Mouse (Mus musculus): ENCODE measurements around the gene Tapbp.
"Not testable (repeated sequence)": the region's sequence is repeated elsewhere in the genome, so short reads cannot be mapped to it uniquely, and the experiment has no call there.

Gene Tapbp

DNA sequence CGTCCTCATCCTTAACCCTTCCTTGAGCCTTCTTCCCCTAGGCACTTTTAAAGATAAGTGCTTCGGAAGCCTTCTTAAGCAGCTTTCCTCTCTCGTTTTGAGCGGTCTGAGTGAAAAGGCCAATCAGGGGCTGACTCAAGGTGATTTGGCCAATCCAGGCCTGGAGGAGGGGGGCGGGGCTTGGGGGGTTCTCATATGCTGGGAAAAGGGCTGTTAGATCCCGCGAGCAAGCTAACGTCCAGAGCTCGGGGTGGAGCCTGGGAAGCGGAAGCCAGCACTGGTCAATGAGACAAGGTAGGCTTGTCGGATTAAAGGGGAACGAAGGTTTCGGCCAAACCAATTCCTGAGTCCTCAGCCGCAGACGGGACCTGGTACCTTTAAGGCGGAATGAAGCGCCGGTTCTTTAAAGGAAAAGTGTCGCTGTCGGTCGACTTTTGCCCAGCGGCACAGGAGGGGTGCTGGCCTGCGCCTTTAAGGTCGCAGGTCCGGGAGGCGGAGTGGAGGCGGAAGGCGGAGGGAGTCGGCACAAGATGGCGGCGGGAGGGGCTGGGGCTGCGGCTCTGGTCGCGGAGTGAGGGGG is at the start of gene Tapbp, which contains the start of gene Zbtb22:
Tapbp (plus strand) TSS at position 229 of the 580 bp plus-strand sequence.
Zbtb22 (plus strand) TSS at position 234 of the 580 bp plus-strand sequence.
- peak; percentile 93 to 95 for DNase-seq

DNA sequence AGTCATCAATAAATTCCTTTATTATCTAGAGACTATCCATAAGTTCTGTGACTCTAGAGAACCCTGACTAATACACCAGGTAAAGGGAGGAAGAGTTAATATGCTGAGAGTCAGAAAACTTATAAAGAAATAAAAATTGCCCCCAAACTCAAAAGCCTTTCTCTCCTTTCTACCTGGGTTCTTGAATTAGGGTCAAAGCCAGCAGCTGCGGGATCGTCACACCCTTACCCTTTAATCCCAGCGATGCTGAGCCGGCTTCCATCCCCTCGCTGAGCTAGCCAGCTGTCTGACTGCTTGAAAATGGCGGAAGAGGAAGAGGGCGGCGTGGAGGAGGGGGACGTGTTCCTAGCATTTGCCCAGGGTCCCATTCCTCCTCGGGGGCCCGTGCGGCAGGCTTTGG is 42.2 kb upstream of the Tapbp start, which contains the start of gene Gm7029:
Gm7029 (plus strand) TSS at position 301 of the 400 bp plus-strand sequence.
- DNase-seq: not testable (repeated sequence)

DNA sequence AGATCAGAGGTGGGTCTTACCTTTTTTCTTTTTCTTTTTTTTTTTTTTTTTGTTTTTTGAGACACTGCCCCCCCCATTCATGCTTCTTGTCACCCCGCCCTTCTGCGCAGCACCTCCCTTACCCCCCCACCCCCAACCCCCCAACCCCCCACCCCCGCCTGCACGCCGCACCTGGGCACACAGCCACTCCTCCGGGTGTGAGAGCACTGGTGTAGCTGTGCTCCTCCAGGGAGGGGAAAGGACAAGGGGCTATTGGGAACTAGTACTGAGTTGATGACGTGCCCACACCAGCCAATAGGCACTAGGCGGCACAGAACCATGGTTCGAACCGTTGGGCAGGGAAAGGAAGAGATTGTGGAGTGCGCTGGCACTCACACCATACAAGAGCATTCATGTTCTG is 41.3 kb upstream of the Tapbp start:
- DNase-seq: peak in 1 of 2 experiments; percentile 39

DNA sequence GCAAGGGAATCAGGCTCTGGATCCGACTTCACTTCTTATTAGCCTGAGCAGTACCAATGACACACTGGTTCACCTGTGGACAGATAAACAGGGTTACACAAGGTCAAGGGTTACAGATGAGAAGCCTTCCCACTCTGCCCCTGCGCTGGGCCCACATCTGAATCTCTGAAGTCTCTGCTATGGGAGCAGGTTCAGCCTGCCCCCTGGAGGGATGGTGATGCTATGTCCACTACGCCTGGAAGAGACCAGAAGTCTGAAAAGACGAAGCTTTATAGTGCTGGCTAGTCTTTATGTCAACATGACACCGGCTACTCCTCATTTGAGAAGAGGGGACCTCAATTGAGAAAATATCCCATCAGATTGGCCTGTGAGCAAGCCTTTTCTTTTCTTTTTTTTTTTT is 39.9 kb upstream of the Tapbp start:
- peak in 1 of 2 experiments; percentile 27 for DNase-seq

DNA sequence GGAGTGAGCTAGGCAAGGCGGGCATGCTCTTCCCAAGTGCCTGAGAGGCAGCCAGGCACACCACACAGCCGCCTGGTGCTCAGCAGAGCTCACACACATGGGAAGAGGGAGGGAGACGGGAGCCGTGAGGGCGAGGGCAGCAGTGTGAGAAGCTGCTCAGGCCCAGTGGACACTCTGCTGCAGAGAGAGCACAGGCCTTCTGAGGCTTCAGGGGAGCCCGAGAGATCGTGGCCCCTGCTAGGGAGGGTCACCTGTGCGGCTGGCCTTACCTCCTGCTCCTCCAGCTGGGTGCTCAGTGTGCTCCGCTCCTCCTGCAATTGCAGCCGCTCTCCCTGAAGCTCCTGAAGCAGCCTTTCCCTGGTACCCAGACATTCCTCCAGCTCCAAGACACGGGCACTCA is 31.4 kb upstream of the Tapbp start:
- not testable (repeated sequence) for DNase-seq

DNA sequence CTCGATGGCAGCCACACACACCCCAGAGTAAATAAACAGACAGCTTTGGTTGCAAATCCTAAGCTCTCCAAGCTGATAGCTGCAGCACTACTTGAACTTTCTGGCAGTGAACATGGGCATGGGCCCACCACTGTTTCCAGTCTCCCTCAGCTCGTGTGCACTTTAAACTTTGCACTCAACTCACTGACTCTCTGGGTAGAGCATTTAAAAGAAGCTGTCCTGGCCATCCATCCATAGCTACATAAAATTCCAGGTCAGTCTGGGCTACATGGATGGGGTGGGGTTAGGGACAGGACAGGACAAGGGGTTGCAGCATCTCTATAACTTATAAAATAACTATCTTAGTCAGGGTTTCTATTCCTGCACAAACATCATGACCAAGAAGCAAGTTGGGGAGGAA is 27.9 kb upstream of the Tapbp start:
- DNase-seq: not testable (repeated sequence)

DNA sequence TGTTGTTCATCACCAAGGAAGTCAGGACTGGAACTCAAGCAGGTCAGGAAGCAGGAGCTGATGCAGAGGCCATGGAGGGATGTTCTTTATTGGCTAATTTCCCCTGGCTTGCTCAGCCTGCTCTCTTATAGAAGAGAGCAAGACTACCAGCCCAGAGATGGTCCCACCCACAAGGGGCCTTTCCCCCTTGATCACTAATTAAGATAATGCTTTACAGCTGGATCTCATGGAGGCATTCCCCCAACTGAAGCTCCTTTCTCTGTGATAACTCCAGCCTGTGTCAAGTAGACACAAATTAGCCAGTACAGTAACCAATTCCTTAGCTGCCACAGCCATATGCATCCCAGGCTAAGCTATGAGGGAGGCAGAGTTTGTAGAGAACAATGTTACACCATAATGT is 27.5 kb upstream of the Tapbp start:
- DNase-seq: not testable (repeated sequence)

DNA sequence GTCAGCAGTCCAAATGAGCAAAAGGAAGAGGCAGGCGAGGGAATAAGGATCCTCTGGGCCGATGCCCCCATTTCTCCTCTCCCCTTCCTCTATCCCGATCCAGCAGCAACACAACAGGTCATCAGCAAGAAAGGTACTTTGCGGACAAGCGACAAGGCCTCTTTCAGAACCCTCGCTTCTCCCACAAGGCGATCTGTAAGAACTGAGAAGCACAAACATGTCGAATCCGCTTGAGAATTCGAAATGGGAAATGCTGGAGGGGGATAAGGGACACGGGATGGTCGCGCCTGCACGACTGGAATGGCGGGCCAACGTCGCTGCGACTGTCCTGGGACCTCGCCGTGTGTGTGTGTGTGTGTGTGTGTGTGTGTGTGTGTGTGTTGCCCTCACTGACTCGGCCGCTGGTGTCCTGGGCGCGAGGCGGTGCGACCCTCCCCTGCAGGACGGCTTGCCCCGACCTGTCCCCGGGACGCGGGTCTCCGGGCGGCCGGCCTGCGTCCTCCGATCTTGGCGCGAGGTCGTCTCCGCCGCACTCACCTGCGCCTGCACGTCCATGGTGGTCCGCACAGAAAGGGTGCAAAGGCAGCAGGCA is 25.7 kb upstream of the Tapbp start:
- not testable (repeated sequence) for DNase-seq

DNA sequence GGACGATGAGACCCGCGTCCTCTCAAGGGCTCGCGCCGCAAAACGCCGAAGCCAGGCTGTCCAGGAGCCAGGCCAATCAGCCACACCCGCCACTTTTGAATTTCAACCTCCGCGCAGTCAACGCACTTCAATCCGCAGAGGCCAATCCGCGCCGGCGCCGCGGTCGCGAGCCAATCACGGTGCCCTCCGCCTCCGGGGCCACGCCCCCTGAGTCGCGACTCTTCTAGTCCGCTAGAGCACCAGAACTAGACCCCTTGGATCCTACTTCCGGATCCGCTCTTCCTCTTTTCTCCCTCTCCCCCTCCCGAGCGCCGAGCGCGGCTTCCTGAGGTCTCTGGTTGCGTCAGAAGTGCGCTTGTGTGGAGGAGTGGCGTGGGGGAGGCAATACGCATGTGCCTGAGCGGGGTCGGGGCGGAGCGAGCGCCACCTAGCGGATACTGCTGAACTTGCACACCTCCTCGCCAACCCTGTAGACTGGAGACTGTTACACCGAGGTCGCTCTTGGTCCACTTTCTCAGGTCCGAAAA is 25.1 kb upstream of the Tapbp start, which contains the start of gene Kifc1:
Kifc1 (minus strand) TSS at position 129 of the 527 bp plus-strand sequence.
- peak; percentile 99 to 100 for DNase-seq

DNA sequence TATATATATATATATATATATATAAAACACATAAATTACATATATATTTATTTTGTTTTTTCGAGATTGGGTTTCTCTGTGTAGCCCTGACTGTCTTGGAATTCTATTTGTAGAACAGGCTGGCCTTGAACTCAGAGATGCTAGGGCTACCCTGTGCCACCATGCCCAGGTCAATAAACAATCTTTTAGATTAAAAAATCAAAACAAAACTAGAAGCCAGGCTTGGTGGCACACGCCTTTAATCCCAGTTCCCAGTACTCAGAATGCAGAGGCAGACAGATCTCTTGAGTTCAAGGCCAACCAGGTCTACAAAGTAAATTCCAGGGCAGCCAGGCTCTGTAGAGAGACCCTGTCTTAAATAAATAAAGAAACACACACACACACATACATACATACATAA is 24.3 kb upstream of the Tapbp start:
- no peak for DNase-seq

DNA sequence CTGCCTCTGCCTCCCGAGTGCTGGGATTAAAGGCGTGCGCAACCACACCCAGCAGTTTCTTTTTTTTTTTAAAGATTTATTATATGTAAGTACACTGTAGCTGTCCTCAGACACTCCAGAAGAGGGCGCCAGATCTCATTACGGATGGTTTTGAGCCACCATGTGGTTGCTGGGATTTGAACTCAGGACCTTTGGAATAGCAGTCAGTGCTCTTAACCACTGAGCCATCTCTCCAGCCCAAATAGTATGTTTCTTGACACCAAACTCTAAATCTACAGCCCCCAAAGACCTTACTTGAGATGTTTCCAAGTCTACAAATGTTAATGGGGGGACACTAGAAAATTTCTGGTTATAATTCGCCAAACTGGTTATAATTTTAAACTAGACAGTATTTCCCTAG is 23.8 kb upstream of the Tapbp start:
- DNase-seq: not testable (repeated sequence)

DNA sequence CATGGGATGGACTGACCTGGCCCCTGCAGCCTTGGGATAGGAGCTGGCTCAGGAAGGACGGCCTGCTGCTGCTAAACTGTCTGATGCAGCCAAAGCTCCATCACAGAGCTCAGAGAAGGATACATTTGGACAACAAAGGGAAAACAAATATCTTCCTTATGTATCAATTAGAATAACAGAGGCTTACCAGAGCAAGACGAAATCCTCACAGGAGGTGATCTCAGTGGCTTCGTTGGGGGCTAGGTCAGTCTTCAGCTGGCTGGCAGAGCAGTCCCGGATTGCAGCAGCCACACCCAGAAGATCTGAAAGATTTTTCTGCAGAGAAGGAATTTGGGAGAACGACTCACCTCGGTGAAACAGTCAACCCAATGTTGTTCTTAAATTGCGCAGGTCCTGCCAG is 23.3 kb upstream of the Tapbp start:
- DNase-seq: no peak

DNA sequence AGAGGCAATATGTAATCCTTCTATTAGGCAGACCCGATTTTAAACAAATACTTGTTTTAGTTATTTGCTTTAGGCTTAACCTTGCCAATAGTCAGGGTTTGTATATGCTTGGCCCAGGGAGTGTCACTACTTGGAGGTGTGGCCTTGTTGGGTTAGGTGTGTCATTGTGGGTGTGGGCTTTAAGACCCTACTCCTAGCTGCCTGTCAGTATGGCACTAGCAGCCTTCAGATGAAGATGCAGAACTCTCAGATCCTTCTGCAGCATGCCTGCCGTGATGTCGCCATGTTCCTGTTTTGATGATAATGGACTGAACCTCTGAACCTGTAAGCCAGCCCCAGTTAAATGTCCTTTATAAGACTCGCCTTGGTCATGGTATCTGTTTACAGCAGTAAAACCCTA is 22.7 kb upstream of the Tapbp start:
- not testable (repeated sequence) for DNase-seq

DNA sequence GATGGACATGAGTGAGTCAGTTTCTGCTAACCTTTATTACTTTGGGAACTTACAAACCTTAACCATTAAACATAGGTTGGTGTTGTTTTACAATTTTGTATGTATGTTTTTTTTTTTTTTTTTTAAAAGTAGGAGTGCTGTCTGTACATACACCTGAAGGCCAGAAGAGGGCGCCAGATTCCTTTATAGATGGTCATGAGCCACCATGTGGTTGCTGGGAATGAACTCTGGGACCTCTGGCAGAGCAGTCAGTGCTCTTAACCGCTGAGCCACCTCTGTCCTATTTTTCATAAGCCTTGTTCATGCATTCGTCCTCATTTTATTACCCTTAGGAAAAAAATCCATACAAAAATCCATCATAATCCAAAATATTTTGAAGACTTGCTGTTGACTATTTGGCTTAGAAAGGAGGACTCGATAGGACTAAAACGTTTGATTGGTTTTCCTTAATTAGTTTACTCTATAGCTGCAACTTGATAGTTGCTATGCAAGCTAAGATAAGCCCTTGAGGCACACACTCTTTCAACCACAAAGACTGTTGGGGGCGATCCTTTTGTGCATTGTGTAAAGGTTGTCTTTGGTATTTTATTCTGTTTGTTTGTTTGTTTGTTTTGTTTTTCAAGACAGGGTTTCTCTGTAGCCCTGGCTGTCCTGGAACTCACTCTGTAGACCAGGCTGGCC is 18.4 kb upstream of the Tapbp start:
- DNase-seq: no peak

DNA sequence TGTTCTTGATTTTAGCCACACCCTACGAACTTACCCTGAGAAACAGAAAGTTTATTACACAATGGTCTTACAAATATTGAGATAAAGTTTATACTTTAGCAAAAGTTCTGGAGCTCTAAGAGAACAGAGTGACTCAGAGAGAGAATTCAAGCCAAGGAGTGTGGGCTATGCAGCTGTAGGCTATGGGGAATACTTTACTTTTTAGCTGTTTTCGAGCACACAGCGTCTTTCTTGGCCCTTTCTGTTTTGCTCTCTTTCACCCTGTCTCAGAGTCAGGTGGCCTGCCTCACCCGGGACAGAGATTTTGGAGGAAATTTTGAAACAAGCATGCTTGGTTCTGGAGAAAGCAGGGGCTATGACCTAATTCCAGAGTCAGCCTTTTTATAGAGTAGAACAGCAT is 17.5 kb upstream of the Tapbp start:
- not testable (repeated sequence) for DNase-seq

DNA sequence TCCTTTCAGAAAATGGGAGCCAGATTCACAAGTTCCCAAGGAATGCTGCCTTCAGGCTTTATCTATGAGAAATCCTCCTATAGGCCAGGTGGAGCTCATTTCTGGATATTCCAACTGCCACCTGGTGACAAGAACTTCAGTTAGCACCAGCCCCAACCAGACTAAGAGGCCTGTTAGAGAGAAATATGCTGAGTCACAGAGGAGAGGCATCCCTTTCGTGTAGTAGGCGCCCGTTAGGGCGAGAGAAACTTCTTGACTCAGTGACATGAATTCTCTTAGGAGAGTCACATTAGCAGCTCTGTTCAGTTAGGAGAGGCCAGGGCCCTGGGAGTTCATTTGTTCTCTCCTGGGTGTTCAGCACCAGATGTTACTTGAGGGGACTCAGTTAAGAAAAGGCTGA is 16.1 kb upstream of the Tapbp start:
- no peak for DNase-seq

DNA sequence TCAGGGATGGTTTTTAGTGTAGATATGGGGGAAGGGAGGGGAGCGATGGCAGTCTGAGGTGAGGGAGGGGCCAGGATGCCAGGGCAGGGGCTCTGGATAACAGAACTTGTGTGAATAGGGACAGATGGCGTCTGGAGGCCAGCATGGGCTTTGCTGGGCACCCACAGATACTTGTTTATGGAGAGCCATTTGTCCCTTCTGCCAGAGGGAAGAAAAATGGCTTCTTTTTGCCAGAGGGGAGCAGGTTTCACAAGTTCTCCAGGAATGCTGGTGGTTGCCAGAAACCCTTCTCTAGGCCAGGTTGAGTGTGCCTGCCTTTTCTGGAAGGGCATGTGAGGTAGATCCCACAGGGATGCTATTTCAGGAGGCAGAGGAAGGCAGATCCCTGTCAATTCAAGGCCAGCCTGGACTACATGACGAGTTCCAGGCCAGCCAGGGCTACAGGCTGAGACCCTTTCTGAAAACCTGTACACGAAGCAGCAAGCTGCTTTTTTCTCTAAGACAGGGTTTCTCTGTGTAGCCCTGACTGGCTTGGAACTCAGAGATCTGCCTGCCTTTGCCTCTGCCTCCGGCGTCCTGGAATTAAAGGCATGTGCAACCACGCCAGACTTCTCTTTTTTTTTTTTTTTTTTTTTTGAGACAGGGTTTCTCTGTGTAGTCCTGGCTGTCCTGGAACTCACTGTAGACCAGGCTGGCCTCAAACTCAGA is 15.3 kb upstream of the Tapbp start:
- DNase-seq: no peak

DNA sequence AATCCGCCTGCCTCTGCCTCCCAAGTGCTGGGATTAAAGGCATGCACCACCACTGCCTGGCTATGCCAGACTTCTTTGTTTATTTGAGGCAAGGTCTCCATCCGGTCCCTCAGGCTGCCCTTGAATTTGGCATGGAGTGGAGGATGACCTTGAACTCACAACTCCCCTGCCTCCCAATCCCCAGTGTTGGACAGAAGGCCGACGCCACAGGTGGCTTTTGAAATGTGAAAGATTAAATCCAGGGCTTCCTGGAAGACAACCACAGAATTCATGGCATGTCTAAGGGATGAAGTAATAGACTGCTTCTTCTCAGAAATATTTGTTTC is 14.7 kb upstream of the Tapbp start:
- DNase-seq: no peak

DNA sequence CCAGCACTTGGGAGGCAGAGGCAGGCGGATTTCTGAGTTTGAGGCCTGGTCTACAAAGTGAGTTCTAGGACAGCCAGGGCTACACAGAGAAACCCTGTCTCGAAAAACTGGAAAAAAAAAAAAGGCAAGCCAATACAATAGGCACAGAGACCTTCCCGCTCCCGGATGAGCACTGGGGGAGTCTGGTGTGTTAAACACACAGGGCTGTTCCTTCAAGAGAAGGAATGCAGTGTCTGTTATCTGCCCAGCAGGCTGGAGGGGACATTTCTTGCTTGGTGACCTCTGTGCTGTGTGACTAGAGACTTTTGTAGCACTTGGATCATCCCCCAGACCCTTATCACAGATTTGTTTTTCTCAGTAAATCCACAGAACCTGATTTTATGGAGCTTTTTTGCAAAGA is 14.0 kb upstream of the Tapbp start:
- DNase-seq: no peak

DNA sequence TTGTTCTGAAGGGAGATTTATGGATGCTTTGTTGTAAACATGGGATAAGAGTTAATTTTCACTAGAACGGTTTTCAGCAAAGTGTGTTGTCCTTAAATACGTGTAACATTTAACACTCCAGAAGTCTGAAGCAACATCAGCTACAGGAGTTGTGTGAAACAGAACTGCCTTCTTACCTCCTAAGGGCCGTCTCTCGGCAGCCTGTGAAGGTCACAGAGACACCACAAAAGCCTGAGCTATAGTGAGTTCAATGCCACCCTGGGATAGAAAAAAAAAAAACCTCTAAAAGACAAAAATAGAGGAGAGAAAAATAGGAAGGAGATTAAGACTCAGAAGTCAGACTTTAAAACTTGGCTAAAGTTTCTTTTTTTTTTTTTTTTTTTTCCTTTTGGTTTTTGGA is 13.6 kb upstream of the Tapbp start:
- DNase-seq: no peak

DNA sequence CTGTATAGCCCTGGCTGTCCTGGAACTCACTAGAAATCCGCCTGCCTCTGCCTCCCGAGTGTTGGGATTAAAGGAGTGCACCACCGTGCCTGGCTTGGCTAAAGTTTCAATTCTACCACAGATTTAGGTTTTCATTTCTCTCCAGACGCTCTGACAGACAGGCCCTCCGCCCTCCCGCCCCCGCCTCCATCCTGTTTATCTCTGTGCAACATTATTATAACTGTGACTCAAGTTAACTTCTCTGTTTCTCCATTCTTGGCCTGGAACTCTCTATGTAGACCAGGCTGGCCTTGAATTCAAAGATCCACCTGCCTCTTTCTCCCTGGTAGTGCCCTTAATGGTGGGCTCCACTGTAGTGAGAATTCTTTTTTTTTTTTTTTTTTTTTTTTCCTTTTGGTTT is 13.2 kb upstream of the Tapbp start:
- no peak for DNase-seq

DNA sequence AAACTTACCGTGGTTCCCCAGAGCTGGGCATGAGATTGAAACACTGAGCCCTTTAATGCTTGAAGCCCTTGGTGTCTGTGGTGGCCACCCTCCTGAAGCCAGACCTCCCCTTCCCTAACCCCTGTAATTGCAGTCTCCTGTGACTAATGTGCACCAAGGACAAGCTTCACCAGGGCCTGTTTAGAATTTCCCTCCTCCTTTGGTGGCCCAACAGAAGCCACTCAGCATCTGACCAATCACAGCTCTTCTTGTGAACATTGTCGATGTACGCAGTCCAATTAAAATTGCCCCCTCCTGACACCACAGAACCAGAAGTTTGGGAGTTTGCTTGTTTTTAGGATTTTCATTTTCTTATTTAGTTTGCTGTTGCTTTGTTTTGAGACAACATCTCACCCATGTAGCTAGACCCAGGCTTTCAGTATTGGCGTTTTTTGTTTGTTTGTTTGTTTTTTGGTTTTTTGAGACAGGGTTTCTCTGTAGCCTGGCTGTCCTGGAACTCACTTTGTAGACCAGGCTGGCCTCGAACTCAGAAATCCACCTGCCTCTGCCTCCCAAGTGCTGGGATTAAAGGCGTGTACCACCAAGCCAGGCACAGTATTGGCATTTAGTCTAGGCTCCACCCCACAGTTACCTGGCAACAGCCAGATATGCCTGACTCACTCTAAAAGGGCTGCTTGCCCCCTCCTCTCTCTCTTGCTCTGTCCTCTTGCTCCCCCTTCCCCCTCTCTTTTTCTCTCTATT is 11.6 kb upstream of the Tapbp start:
- DNase-seq: not testable (repeated sequence)

DNA sequence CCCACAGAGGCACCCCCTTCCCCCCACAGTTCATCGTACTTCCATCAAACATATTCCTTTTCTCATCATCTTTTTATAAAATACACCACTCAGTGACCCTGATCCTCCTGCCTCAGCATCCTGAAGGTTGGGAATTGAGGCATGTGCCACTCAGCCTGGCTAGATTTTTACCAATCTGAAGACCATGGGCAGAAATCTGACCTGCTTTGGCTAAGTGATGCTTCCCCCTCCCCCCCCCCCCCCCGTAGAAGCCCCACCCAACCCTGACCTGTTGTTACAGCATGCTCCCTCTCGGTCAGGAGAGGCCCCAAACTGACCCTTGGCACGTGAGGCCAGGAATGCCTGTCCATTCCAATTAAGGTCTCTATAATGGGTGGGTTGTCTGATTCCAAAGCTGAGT is 10.9 kb upstream of the Tapbp start, which contains the start of gene Platr17:
Platr17 (plus strand) TSS at position 301 of the 400 bp plus-strand sequence.
- not testable (repeated sequence) for DNase-seq

Measured in thymus, postnatal 36 days (tissue).